Mouse (Mus musculus): ENCODE results near the gene Hoxd8. TPM values are rescaled to one million over a fixed set of nuclear protein-coding genes. Genes with fewer than 3 reads are reported as not detected.

Hoxd8 gene
- polyA plus RNA-seq (2014; fragmentation: Illumina TruSeq; extraction: RNeasy Lipid Tissue Mini Kit (QIAGEN cat#74804); ENCODE audit: low read depth, low replicate concordance) = 55.9 TPM

GRCm38 (mm10) chr2:74704393-74704998 is at the start of gene Hoxd8:
Gene Hoxd8, plus strand, starts transcription at chr2:74704615.

GRCm38 (mm10) chr2:74659507-74660005 is 44.9 kb upstream of the Hoxd8 start, which contains the start of gene Evx2:
Gene Evx2, minus strand, starts transcription at chr2:74659557.

GRCm38 (mm10) chr2:74667842-74668357 is 36.5 kb upstream of the Hoxd8 start, which contains the start of gene Hoxd13:
Gene Hoxd13, plus strand, starts transcription at chr2:74668310.

GRCm38 (mm10) chr2:74674881-74675665 is 29.3 kb upstream of the Hoxd8 start, which contains the start of gene Hoxd12:
Gene Hoxd12, plus strand, starts transcription at chr2:74675013.

GRCm38 (mm10) chr2:74678891-74679595 is 25.4 kb upstream of the Hoxd8 start, which contains the start of gene Hoxd11:
Gene Hoxd11, plus strand, starts transcription at chr2:74679557.

GRCm38 (mm10) chr2:74691022-74691951 is 13.1 kb upstream of the Hoxd8 start, which contains the start of gene Hoxd10:
Gene Hoxd10, plus strand, starts transcription at chr2:74691924.

GRCm38 (mm10) chr2:74697567-74698121 is 6.8 kb upstream of the Hoxd8 start, which contains the start of gene Hoxd9:
Gene Hoxd9, plus strand, starts transcription at chr2:74697727.

GRCm38 (mm10) chr2:74711721-74712621 is 7.6 kb downstream of the Hoxd8 start, which contains the start of the genes Hoxd3 and Hoxd4:
Gene Hoxd3, plus strand, starts transcription at chr2:74711927.
Gene Hoxd4, plus strand, starts transcription at chr2:74711929.

GRCm38 (mm10) chr2:74726551-74726950 is 22.1 kb downstream of the Hoxd8 start, which contains the start of gene Gm28230:
Gene Gm28230, plus strand, starts transcription at chr2:74726728.

Other genes with a start within 250 kb of the Hoxd8 start
- 203 TPM for gene Lnpk, start 125.2 kb upstream of the Hoxd8 start, polyA plus RNA-seq (2014; fragmentation: Illumina TruSeq; extraction: RNeasy Lipid Tissue Mini Kit (QIAGEN cat#74804); ENCODE audit: low read depth, low replicate concordance)
- gene Evx2, start 45.1 kb upstream of the Hoxd8 start, polyA plus RNA-seq (2014; fragmentation: Illumina TruSeq; extraction: RNeasy Lipid Tissue Mini Kit (QIAGEN cat#74804); ENCODE audit: low read depth, low replicate concordance) = 0.04 TPM
- gene Hoxd13, start 36.3 kb upstream of the Hoxd8 start, polyA plus RNA-seq (2014; fragmentation: Illumina TruSeq; extraction: RNeasy Lipid Tissue Mini Kit (QIAGEN cat#74804); ENCODE audit: low read depth, low replicate concordance) = 0.10 TPM
- not detected for gene Hoxd12, start 29.6 kb upstream of the Hoxd8 start, polyA plus RNA-seq (2014; fragmentation: Illumina TruSeq; extraction: RNeasy Lipid Tissue Mini Kit (QIAGEN cat#74804); ENCODE audit: low read depth, low replicate concordance)
- gene Hoxd11, start 25.1 kb upstream of the Hoxd8 start, polyA plus RNA-seq (2014; fragmentation: Illumina TruSeq; extraction: RNeasy Lipid Tissue Mini Kit (QIAGEN cat#74804); ENCODE audit: low read depth, low replicate concordance) = not detected
- gene Hoxd10, start 12.7 kb upstream of the Hoxd8 start, polyA plus RNA-seq (2014; fragmentation: Illumina TruSeq; extraction: RNeasy Lipid Tissue Mini Kit (QIAGEN cat#74804); ENCODE audit: low read depth, low replicate concordance) = 0.95 TPM
- 2.5 TPM for gene Hoxd9, start 6.9 kb upstream of the Hoxd8 start, polyA plus RNA-seq (2014; fragmentation: Illumina TruSeq; extraction: RNeasy Lipid Tissue Mini Kit (QIAGEN cat#74804); ENCODE audit: low read depth, low replicate concordance)
- gene Hoxd3, start 7.3 kb downstream of the Hoxd8 start, polyA plus RNA-seq (2014; fragmentation: Illumina TruSeq; extraction: RNeasy Lipid Tissue Mini Kit (QIAGEN cat#74804); ENCODE audit: low read depth, low replicate concordance) = 0.07 TPM
- gene Hoxd4, start 7.3 kb downstream of the Hoxd8 start, polyA plus RNA-seq (2014; fragmentation: Illumina TruSeq; extraction: RNeasy Lipid Tissue Mini Kit (QIAGEN cat#74804); ENCODE audit: low read depth, low replicate concordance) = 0.87 TPM
- 0.29 TPM for gene Gm28230, start 22.1 kb downstream of the Hoxd8 start, polyA plus RNA-seq (2014; fragmentation: Illumina TruSeq; extraction: RNeasy Lipid Tissue Mini Kit (QIAGEN cat#74804); ENCODE audit: low read depth, low replicate concordance)
- not detected for gene Hoxd1, start 58.4 kb downstream of the Hoxd8 start, polyA plus RNA-seq (2014; fragmentation: Illumina TruSeq; extraction: RNeasy Lipid Tissue Mini Kit (QIAGEN cat#74804); ENCODE audit: low read depth, low replicate concordance)
- 114 TPM for gene Mtx2, start 121.2 kb downstream of the Hoxd8 start, polyA plus RNA-seq (2014; fragmentation: Illumina TruSeq; extraction: RNeasy Lipid Tissue Mini Kit (QIAGEN cat#74804); ENCODE audit: low read depth, low replicate concordance)